Mouse (Mus musculus): ENCODE measurements around the gene Rgn.

DNA sequence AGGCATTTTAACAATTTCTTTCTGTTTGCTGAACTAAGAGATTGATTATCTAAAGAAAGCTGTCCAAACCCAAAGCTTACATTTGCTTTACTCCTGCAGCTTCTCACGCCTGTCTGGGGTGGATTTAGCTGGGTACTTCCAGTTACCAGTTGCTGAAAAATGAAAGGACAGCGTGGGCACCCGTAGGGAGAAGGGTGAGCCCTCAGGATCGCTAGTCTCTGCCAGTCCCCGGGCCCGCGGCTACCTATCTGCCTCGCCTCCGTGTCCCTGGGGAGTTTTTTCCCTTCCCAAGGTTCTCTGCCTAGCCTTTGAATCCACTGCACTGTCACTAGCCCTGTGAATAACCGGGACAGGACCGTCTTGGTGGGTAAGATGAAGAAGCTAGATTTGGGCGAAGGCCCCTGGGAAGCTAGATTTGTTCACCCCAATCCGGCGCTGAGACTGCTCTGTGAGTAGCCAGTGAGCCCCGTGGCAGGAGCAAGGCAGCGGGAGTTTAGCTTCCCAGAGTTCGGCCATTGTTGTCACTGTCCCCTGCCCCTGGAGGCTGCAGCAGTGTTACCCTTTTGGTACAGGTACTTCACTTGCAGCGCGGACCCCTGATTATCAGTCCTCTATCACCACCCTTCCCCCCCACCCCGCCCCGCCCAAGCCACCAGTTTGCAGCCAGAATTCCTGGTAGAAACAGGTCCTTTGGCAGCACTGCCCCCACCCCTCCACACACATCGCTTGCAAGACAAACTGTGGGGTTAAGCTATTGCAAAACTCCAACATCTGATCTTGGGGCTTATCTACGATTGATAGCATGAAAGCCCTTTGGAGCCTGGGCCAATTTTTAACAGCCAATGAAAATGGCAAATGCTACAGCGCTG, 1.3 kb upstream of the Rgn start:
- TF ChIP-seq CTCF (IDR thresholded peaks at IDR 0.05; ENCODE audit: low read depth) (no peak), EP300 (optimal IDR thresholded peaks at IDR 0.05) (no peak)
